Mouse (Mus musculus): Measurements from ENCODE around the gene Tnf. TPM values are rescaled to one million over a fixed set of nuclear protein-coding genes. Genes with fewer than 3 reads are reported as not detected.

The Tnf gene
- polyA plus RNA-seq, 1 experiment from 2014 or later = not detected

GRCm38 (mm10) chr17:35243086-35243485 is 41.3 kb upstream of the Tnf start:
- no peak for ATAC-seq (ENCODE audit: low FRiP score)

GRCm38 (mm10) chr17:35242015-35242941 is 40.5 kb upstream of the Tnf start:
- Histone ChIP-seq H3K4me2 (replicated peaks) (peak overlapping the region; percentile 67), H3K27me3 (ENCODE audit: control insufficient read depth, insufficient read depth, low read length) (no peaks in the 10 kb centered on the region), H3K4me1 (replicated peaks; ENCODE audit: control insufficient read depth, insufficient read depth, low read length) (peaks cover 36% of the 10 kb centered on the region), H3K27ac (peak overlapping the region; percentile 99), H3K36me3 (replicated peaks; ENCODE audit: control insufficient read depth, insufficient read depth) (peaks cover 40% of the 10 kb centered on the region), H3K4me3 (replicated peaks; ENCODE audit: low read length) (peak overlapping the region; percentile 90), H3K9ac (peak overlapping the region; percentile 99), H3K9me3 (ENCODE audit: control insufficient read depth, low read length) (no peaks in the 10 kb centered on the region)
- DNase-seq (ENCODE audit: low spot score) = peak; percentile 48
- ATAC-seq (ENCODE audit: low FRiP score) = peak; percentile 41
- under 1% methylated on average over 55 of the region's 55 CpGs for WGBS

More at GRCm38 (mm10) chr17:35243086-35243485, 41.3 kb upstream of the Tnf start:
- WGBS = 4% methylated on average over 16 of the region's 16 CpGs
- Histone ChIP-seq H3K36me3 (replicated peaks; ENCODE audit: control insufficient read depth, insufficient read depth) (peaks cover 48% of the 10 kb centered on the region), H3K9me3 (ENCODE audit: control insufficient read depth, low read length) (no peaks in the 10 kb centered on the region), H3K9ac (peak overlapping the region; percentile 99), H3K4me2 (replicated peaks) (peak overlapping the region; percentile 67), H3K4me3 (replicated peaks; ENCODE audit: low read length) (peak overlapping the region; percentile 90), H3K27ac (peak overlapping the region; percentile 99), H3K4me1 (replicated peaks; ENCODE audit: control insufficient read depth, insufficient read depth, low read length) (peaks cover 33% of the 10 kb centered on the region), H3K27me3 (ENCODE audit: control insufficient read depth, insufficient read depth, low read length) (no peaks in the 10 kb centered on the region)
- DNase-seq (ENCODE audit: low spot score) = no peak

- Histone ChIP-seq H3K9me3 (ENCODE audit: control insufficient read depth, low read length) (no peaks in the 10 kb centered on the region), H3K27me3 (ENCODE audit: control insufficient read depth, insufficient read depth, low read length) (no peaks in the 10 kb centered on the region), H3K9ac (peak within 1 kb of the TSS; percentile 99), H3K36me3 (replicated peaks; ENCODE audit: control insufficient read depth, insufficient read depth) (peaks cover 32% of the 10 kb centered on the region), H3K4me2 (replicated peaks) (peak within 1 kb of the TSS; percentile 67), H3K4me1 (replicated peaks; ENCODE audit: control insufficient read depth, insufficient read depth, low read length) (peaks cover 38% of the 10 kb centered on the region), H3K4me3 (replicated peaks; ENCODE audit: low read length) (peak within 1 kb of the TSS; percentile 90), H3K27ac (peak within 1 kb of the TSS; percentile 99)
- ATAC-seq (ENCODE audit: low FRiP score) (peak; percentile 91), DNase-seq (ENCODE audit: low spot score) (peak; percentile 97)
- under 1% methylated on average over 69 of the region's 69 CpGs for WGBS
These were observed 39.7 kb upstream of the Tnf start, which contains the start of gene Ddx39b for GRCm38 (mm10) chr17:35241305-35242014. TSS of gene Ddx39b (plus strand) at chr17:35241746.

GRCm38 (mm10) chr17:35240384-35241304 is 38.8 kb upstream of the Tnf start:
- 31% methylated on average over 12 of the region's 12 CpGs for WGBS
- Histone ChIP-seq H3K4me3 (replicated peaks; ENCODE audit: low read length) (peak overlapping the region; percentile 90), H3K27me3 (ENCODE audit: control insufficient read depth, insufficient read depth, low read length) (no peaks in the 10 kb centered on the region), H3K9me3 (ENCODE audit: control insufficient read depth, low read length) (no peaks in the 10 kb centered on the region), H3K4me2 (replicated peaks) (peak overlapping the region; percentile 67), H3K9ac (peak overlapping the region; percentile 99), H3K27ac (peak overlapping the region; percentile 99), H3K4me1 (replicated peaks; ENCODE audit: control insufficient read depth, insufficient read depth, low read length) (peaks cover 36% of the 10 kb centered on the region), H3K36me3 (replicated peaks; ENCODE audit: control insufficient read depth, insufficient read depth) (peaks cover 24% of the 10 kb centered on the region)
- ATAC-seq (ENCODE audit: low FRiP score) (no peak; the same call in 1 of the 2 replicates), DNase-seq (ENCODE audit: low spot score) (no peak)

GRCm38 (mm10) chr17:35239700-35240099 is 37.9 kb upstream of the Tnf start:
- WGBS = 90% methylated on average over 5 of the region's 5 CpGs
- H3K36me3 ChIP-seq (replicated peaks; ENCODE audit: control insufficient read depth, insufficient read depth) = peaks cover 15% of the 10 kb centered on the region
- no peak overlapping the region for H3K27ac ChIP-seq
- H3K4me1 ChIP-seq (replicated peaks; ENCODE audit: control insufficient read depth, insufficient read depth, low read length) = peaks cover 32% of the 10 kb centered on the region
- no peak for DNase-seq (ENCODE audit: low spot score)
- H3K9ac ChIP-seq = no peak overlapping the region
- ATAC-seq (ENCODE audit: low FRiP score) = no peak
- H3K27me3 ChIP-seq (ENCODE audit: control insufficient read depth, insufficient read depth, low read length) = no peaks in the 10 kb centered on the region
- H3K4me3 ChIP-seq (replicated peaks; ENCODE audit: low read length) = no peak overlapping the region
- no peak overlapping the region for H3K4me2 ChIP-seq (replicated peaks)
- H3K9me3 ChIP-seq (ENCODE audit: control insufficient read depth, low read length) = no peaks in the 10 kb centered on the region

GRCm38 (mm10) chr17:35237504-35237903 is 35.7 kb upstream of the Tnf start:
- Histone ChIP-seq H3K4me3 (replicated peaks; ENCODE audit: low read length) (0 out of 2 replicates have a peak overlapping the region, but pooled peaks have one; percentile 38), H3K36me3 (replicated peaks; ENCODE audit: control insufficient read depth, insufficient read depth) (peaks cover 3% of the 10 kb centered on the region; the same call in 1 of the 2 replicates), H3K9me3 (ENCODE audit: control insufficient read depth, low read length) (no peaks in the 10 kb centered on the region), H3K27ac (no peak overlapping the region), H3K4me2 (replicated peaks) (peak overlapping the region; percentile 61), H3K27me3 (ENCODE audit: control insufficient read depth, insufficient read depth, low read length) (no peaks in the 10 kb centered on the region), H3K9ac (peak overlapping the region; percentile 63; the same call in 1 of the 2 replicates), H3K4me1 (replicated peaks; ENCODE audit: control insufficient read depth, insufficient read depth, low read length) (peaks cover 22% of the 10 kb centered on the region)
- DNase-seq (ENCODE audit: low spot score) (no peak), ATAC-seq (ENCODE audit: low FRiP score) (no peak)
- 93% methylated on average over 12 of the region's 12 CpGs for WGBS

- no peaks in the 10 kb centered on the region for H3K27me3 ChIP-seq (ENCODE audit: control insufficient read depth, insufficient read depth, low read length)
- peak overlapping the region; percentile 63 for H3K9ac ChIP-seq
- 77% methylated on average over 9 of the region's 9 CpGs for WGBS
- no peaks in the 10 kb centered on the region for H3K9me3 ChIP-seq (ENCODE audit: control insufficient read depth, low read length)
- peak overlapping the region; percentile 38 for H3K4me3 ChIP-seq (replicated peaks; ENCODE audit: low read length)
- H3K27ac ChIP-seq = peak overlapping the region; percentile 90
- DNase-seq (ENCODE audit: low spot score) (no peak), ATAC-seq (ENCODE audit: low FRiP score) (no peak)
- peak overlapping the region; percentile 61 for H3K4me2 ChIP-seq (replicated peaks)
- H3K36me3 ChIP-seq (replicated peaks; ENCODE audit: control insufficient read depth, insufficient read depth) = peaks cover 7% of the 10 kb centered on the region; the same call in 1 of the 2 replicates
- H3K4me1 ChIP-seq (replicated peaks; ENCODE audit: control insufficient read depth, insufficient read depth, low read length) = peaks cover 22% of the 10 kb centered on the region
These were observed 35.2 kb upstream of the Tnf start for GRCm38 (mm10) chr17:35236996-35237395.

GRCm38 (mm10) chr17:35236390-35236746 is 34.6 kb upstream of the Tnf start:
- peak overlapping the region; percentile 38 for H3K4me3 ChIP-seq (replicated peaks; ENCODE audit: low read length)
- H3K9me3 ChIP-seq (ENCODE audit: control insufficient read depth, low read length) = no peaks in the 10 kb centered on the region
- H3K4me2 ChIP-seq (replicated peaks) = peak overlapping the region; percentile 61
- ATAC-seq (ENCODE audit: low FRiP score) = peak; percentile 85
- WGBS = 0% methylated on average over 18 of the region's 18 CpGs
- H3K36me3 ChIP-seq (replicated peaks; ENCODE audit: control insufficient read depth, insufficient read depth) = peaks cover 7% of the 10 kb centered on the region; the same call in 1 of the 2 replicates
- peak overlapping the region; percentile 90 for H3K27ac ChIP-seq
- DNase-seq (ENCODE audit: low spot score) = peak; percentile 97
- H3K27me3 ChIP-seq (ENCODE audit: control insufficient read depth, insufficient read depth, low read length) = no peaks in the 10 kb centered on the region
- peak overlapping the region; percentile 63 for H3K9ac ChIP-seq
- peaks cover 25% of the 10 kb centered on the region for H3K4me1 ChIP-seq (replicated peaks; ENCODE audit: control insufficient read depth, insufficient read depth, low read length)
